Mouse (Mus musculus) lung, adult 2 months (tissue): ENCODE measurements around the gene Kdm5a.

ENCODE experiments used
- CTCF ChIP-seq: fragments of 200-500 bp; IDR thresholded peaks from 2 replicates; pipeline ENCODE4 v1.5.1; 2011; ENCODE audit warnings: mild to moderate bottlenecking, low read length, control low read depth; ENCODE audit not compliant: insufficient read depth
- POLR2A ChIP-seq: fragments of 200-500 bp; IDR thresholded peaks from 2 replicates; pipeline ENCODE4 v1.6.1; 2011; ENCODE audit warnings: low read depth, mild to moderate bottlenecking, control low read depth, low read length, borderline replicate concordance; ENCODE audit errors: extremely low read depth

GRCm38 (mm10) chr6:120392811-120393210, 28.9 kb downstream of the Kdm5a start:
- no peak for TF ChIP-seq POLR2A
- no peak for TF ChIP-seq CTCF
